Mouse (Mus musculus): ENCODE data around the gene Dnajc5.

DNA sequence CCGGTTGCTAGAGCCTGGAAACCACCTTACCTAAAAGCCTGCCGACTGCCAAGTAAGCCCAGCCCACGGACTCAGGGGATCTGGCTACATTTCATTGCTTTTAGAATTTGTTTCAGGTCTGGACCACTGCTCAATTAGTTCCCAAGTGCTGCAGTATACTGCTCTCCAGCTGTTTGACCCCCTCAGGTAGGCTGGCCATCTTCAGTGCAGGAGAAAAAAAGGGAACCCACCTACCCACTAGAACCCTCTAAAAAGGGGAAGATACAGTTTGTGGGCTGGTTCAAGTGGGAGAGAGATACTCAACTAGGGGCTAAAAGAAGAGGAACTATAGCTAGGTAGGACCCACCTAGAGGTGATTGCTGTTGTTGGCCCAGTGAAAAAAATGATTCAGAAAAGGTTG is 28.1 kb upstream of the Dnajc5 start:
- TF ChIP-seq CTCF (IDR thresholded peaks at IDR 0.05; ENCODE audit: low read depth) (no peak), EP300 (IDR thresholded peaks at IDR 0.05; ENCODE audit: low read depth) (no peak)

All from liver, embryonic 14.5 days (tissue).